Mouse (Mus musculus): ENCODE results near the gene Gm8374.
"Not testable (repeated sequence)": the region's sequence is repeated elsewhere in the genome, so short reads cannot be mapped to it uniquely, and the experiment has no call there.

Gene Gm8374

GRCm38 (mm10) chr14:7365034-7365433, at the start of gene Gm8374:
TSS of gene Gm8374 (minus strand) at chr14:7365134.
- not testable (repeated sequence) for DNase-seq (ENCODE audit: low read depth, low spot score)

DNA sequence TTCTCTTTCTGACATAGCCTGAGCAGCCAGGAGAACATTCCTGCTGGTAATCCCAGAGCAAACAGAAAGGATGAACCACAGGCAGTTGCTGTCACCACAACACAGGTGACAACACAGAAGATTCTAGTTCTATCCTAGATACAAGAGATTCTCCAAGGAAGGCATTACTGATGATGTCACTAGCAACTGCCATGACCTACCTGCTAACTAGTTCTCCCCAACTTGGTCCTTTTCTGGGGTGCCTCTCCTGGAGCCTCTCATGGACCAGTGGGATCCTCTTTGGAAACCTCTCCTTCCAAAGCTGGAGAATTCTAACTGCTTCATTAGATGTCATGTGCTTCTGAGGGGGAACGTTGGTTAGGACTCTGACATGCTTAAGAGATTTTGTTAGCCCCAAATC, 32.6 kb downstream of the Gm8374 start, which contains the start of gene Gm5797:
Gene Gm5797, minus strand, starts transcription at position 101 of the 400 bp plus-strand sequence.
- DNase-seq (ENCODE audit: low read depth, low spot score), result not testable (repeated sequence)

DNA sequence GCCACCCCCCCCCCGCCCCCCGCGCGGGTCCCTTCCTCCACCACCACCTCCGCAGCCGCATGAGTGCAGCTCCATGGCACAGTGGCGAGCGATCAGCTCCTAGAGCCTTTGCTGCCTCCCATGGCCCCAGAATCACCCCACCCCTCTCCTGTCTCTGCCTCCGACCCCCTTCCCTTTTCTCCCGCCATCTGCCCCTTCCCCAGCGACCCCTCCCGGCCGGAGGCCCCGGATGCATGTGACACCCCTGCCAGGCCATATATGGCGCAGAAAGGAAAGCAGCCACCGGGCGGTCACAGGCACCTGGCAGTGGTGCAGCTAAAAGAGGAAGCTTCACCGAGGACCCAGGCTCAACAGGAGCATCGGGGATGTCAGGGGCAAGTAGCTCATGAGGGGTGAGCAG, 49.8 kb downstream of the Gm8374 start:
- DNase-seq (ENCODE audit: low read depth, low spot score), result peak; percentile 31

GRCm38 (mm10) chr14:7314661-7315060, 50.3 kb downstream of the Gm8374 start, which contains the start of gene Gm3739:
TSS of gene Gm3739 (minus strand) at chr14:7315049.
- not testable (repeated sequence) for DNase-seq (ENCODE audit: low read depth, low spot score)
